Mouse (Mus musculus): Measurements from ENCODE around the gene Mad1l1. TPM values are rescaled to one million over a fixed set of nuclear protein-coding genes. Genes with fewer than 3 reads are reported as not detected.

Gene Mad1l1
- polyA plus RNA-seq, 1 experiment = 29.9 TPM

DNA sequence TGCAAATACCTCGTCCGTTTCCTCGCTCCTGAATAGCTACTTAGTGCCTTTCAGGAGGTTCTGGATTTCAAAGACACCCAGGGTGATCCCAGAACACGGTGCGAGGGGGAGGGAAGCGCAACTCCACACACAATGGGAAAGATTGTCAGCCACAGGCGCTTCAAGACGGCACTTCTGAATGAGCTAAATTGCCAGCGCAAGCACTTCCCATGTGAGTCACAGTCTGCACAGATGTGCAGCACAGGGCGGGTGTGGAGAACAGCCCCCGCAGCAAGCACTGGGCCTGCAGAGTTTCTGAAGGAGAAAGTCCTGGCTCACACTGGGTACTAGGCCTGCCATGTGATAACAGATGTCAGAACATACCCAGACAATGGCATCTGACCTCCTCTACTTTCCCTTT, 127.2 kb downstream of the Mad1l1 start:
- peak; percentile 71 for DNase-seq (ENCODE audit: low read depth)
- TF ChIP-seq CTCF (IDR thresholded peaks at IDR 0.05; ENCODE audit: borderline replicate concordance, extremely low read depth, insufficient read depth, insufficient read length) (no peak), POLR2A (IDR thresholded peaks at IDR 0.05; ENCODE audit: borderline replicate concordance, extremely low read depth, insufficient read depth, insufficient read length, poor library complexity, severe bottlenecking) (no peak)

DNA sequence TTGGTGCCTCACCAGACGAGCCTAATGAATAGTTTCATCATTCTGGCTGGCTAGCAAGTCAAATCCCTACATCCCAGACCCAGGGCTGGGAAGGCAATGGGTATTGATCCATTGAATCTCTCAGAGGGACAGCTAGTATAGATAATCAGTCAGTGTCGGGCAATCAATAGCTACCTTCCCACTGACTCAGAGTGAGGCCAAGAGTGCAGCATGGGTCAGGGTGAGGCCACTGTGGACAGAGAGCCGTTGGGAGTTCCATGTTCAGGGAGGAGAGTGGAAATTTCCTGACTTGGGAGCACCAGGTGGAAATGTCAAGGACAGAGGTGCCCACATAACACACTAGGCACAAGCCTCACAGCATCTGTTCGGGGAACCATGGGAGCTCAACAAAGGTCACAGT, 129.8 kb downstream of the Mad1l1 start:
- TF ChIP-seq CTCF (IDR thresholded peaks at IDR 0.05; ENCODE audit: borderline replicate concordance, extremely low read depth, insufficient read depth, insufficient read length) (no peak), POLR2A (IDR thresholded peaks at IDR 0.05; ENCODE audit: borderline replicate concordance, extremely low read depth, insufficient read depth, insufficient read length, poor library complexity, severe bottlenecking) (no peak)
- no peak for DNase-seq (ENCODE audit: low read depth)

GRCm38 (mm10) chr5:140186351-140186750, 135.0 kb downstream of the Mad1l1 start:
- TF ChIP-seq CTCF (IDR thresholded peaks at IDR 0.05; ENCODE audit: borderline replicate concordance, extremely low read depth, insufficient read depth, insufficient read length) = no peak
- no peak for TF ChIP-seq POLR2A (IDR thresholded peaks at IDR 0.05; ENCODE audit: borderline replicate concordance, extremely low read depth, insufficient read depth, insufficient read length, poor library complexity, severe bottlenecking)
- DNase-seq (ENCODE audit: low read depth) = no peak

DNA sequence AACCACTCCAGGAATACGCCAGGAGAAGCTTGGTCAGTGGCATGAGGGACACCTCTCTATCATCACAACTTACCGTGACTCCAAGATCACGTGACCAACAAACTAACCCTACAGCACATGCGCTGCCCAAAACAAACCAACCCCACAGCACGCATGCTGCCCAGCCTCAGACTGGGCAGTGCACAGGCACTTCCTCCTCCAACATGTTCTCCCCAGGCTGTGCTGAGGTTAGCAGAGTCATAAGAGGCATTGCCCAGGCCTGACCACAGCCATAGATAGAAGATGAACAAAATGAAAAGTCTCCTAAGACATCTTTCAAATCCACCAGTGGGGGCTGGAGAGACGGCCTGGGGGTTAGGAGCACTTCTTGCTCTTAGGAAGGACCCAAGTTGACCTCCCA, 135.6 kb downstream of the Mad1l1 start:
- TF ChIP-seq CTCF (IDR thresholded peaks at IDR 0.05; ENCODE audit: borderline replicate concordance, extremely low read depth, insufficient read depth, insufficient read length) (no peak), POLR2A (IDR thresholded peaks at IDR 0.05; ENCODE audit: borderline replicate concordance, extremely low read depth, insufficient read depth, insufficient read length, poor library complexity, severe bottlenecking) (no peak)
- no peak for DNase-seq (ENCODE audit: low read depth)

GRCm38 (mm10) chr5:140183387-140183786, 138.0 kb downstream of the Mad1l1 start:
- TF ChIP-seq CTCF (IDR thresholded peaks at IDR 0.05; ENCODE audit: borderline replicate concordance, extremely low read depth, insufficient read depth, insufficient read length) (no peak), POLR2A (IDR thresholded peaks at IDR 0.05; ENCODE audit: borderline replicate concordance, extremely low read depth, insufficient read depth, insufficient read length, poor library complexity, severe bottlenecking) (no peak)
- no peak for DNase-seq (ENCODE audit: low read depth)

- TF ChIP-seq CTCF (IDR thresholded peaks at IDR 0.05; ENCODE audit: borderline replicate concordance, extremely low read depth, insufficient read depth, insufficient read length) (no peak), POLR2A (IDR thresholded peaks at IDR 0.05; ENCODE audit: borderline replicate concordance, extremely low read depth, insufficient read depth, insufficient read length, poor library complexity, severe bottlenecking) (no peak)
Observed at GRCm38 (mm10) chr5:140182351-140182750, 139.0 kb downstream of the Mad1l1 start.

DNA sequence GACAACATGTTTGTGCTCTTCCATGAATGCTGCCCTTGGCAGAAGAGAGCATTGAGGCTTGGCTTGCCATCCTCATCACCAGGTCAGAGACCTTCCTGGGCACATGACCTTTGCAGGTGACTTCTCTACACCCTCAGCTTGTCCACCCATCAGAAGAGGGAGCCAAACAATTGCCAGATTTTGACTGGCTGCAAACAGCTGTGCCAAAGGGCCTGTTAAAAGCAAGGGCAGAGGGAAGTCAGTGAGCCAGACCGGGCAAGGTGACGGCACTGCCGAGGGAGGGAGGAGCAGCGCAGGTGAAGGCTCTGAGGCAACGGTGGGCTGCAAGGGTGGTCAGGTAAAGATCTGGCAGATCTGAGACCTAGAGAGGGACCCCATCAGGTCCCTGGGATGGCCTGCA, 141.3 kb downstream of the Mad1l1 start:
- no peak for TF ChIP-seq CTCF (IDR thresholded peaks at IDR 0.05; ENCODE audit: borderline replicate concordance, extremely low read depth, insufficient read depth, insufficient read length)
- TF ChIP-seq POLR2A (IDR thresholded peaks at IDR 0.05; ENCODE audit: borderline replicate concordance, extremely low read depth, insufficient read depth, insufficient read length, poor library complexity, severe bottlenecking) = no peak
- no peak for DNase-seq (ENCODE audit: low read depth)

More at GRCm38 (mm10) chr5:140182351-140182750, 139.0 kb downstream of the Mad1l1 start:
- no peak for DNase-seq (ENCODE audit: low read depth)

DNA sequence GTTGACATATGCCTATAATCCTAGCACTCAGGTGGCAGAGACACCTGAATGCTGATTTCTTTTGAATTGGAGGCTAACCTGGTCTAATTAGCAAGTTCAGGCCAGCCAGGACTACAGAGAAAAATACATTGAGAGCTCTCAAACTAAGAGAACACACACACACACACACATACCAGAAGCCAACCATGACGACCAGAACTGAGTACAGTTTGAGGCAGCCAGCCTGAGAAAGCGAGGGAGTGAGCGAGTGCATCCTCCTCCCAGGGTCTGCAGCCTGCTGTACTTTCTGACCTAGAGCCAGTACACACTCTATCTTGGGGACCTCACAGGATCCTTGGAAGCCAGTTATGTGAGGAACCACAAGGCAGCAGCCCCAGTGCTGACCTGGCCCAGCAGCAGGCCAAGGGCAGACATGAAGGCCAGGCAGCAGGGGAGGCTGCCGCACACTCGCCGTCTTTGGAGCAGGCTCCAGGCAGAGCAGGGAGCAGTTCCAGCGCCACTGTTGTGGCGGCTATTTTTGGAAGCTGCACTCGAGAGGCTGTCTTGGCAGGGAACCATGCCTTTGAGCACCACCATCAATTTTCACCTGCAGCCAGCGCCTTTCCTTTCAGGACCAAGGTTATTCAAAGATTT, 143.2 kb downstream of the Mad1l1 start:
- TF ChIP-seq CTCF (IDR thresholded peaks at IDR 0.05; ENCODE audit: borderline replicate concordance, extremely low read depth, insufficient read depth, insufficient read length) = no peak
- TF ChIP-seq POLR2A (IDR thresholded peaks at IDR 0.05; ENCODE audit: borderline replicate concordance, extremely low read depth, insufficient read depth, insufficient read length, poor library complexity, severe bottlenecking) = no peak
- DNase-seq (ENCODE audit: low read depth) = peak; percentile 41

DNA sequence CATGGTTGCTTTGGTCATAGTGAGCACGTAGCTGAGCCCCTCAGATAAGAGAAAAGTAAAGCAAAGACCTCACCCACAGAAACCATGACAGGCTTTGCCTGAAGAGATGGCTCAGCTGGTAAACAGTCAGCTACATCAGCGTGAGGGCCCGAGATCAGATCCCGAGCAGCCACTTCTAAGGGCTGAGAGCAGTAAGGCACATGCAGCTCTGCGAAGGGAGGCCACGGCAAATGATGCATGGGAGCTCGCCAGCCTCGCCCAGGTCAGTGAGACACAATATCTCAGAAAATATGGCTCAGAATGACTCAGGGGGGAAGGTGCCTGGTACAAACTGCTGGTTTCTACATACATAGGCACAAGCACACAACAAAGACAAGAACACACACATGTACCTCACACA, 143.8 kb downstream of the Mad1l1 start:
- no peak for TF ChIP-seq POLR2A (IDR thresholded peaks at IDR 0.05; ENCODE audit: borderline replicate concordance, extremely low read depth, insufficient read depth, insufficient read length, poor library complexity, severe bottlenecking)
- TF ChIP-seq CTCF (IDR thresholded peaks at IDR 0.05; ENCODE audit: borderline replicate concordance, extremely low read depth, insufficient read depth, insufficient read length) = no peak
- DNase-seq (ENCODE audit: low read depth) = no peak

GRCm38 (mm10) chr5:140176370-140176769, 145.0 kb downstream of the Mad1l1 start:
- no peak for TF ChIP-seq CTCF (IDR thresholded peaks at IDR 0.05; ENCODE audit: borderline replicate concordance, extremely low read depth, insufficient read depth, insufficient read length)
- TF ChIP-seq POLR2A (IDR thresholded peaks at IDR 0.05; ENCODE audit: borderline replicate concordance, extremely low read depth, insufficient read depth, insufficient read length, poor library complexity, severe bottlenecking) = no peak
- no peak for DNase-seq (ENCODE audit: low read depth)

DNA sequence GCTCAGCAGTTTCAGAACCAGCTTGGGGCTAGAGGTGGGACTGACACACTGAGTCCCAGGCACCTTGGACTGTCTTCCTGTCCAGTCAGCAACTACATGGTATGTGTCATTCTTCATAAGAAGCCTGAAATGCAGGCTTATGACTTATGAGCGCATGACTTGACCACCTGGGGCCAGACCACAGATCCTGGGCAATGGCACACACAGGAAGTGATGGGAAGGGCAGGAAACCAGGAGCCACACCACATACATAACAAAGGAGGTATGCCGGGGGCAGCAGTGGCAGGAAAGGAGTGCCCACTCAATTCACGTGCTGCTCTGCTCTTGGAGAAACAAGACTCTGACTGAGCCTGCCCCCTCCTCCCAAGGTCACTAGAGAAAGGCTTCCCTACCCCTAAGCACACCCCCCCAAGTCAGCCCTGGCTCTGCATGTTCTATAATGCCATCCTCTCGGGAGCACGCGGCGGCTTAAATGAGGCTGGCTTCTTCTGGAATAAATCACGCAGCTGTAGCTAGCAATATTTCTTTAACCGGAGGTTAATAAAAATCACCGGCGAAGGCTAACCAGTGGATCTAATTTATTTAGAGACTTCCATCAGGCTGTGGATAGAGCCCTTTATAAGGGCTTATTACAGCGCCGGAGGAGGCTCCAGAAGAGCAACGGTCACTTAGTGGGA, 146.4 kb downstream of the Mad1l1 start:
- TF ChIP-seq CTCF (IDR thresholded peaks at IDR 0.05; ENCODE audit: borderline replicate concordance, extremely low read depth, insufficient read depth, insufficient read length) (no peak), POLR2A (IDR thresholded peaks at IDR 0.05; ENCODE audit: borderline replicate concordance, extremely low read depth, insufficient read depth, insufficient read length, poor library complexity, severe bottlenecking) (no peak)
- peak; percentile 45 for DNase-seq (ENCODE audit: low read depth)

GRCm38 (mm10) chr5:140174066-140174465, 147.3 kb downstream of the Mad1l1 start:
- no peak for TF ChIP-seq POLR2A (IDR thresholded peaks at IDR 0.05; ENCODE audit: borderline replicate concordance, extremely low read depth, insufficient read depth, insufficient read length, poor library complexity, severe bottlenecking)
- DNase-seq (ENCODE audit: low read depth) = peak; percentile 66
